Mouse (Mus musculus) ovary, adult 2 months (tissue): Measurements from ENCODE around the gene Celsr2. TPM values are rescaled to one million over a fixed set of nuclear protein-coding genes. Genes with fewer than 3 reads are reported as not detected.

Source experiments
- polyA plus RNA-seq: library from polyadenylated mRNA; depleted of rRNA; stranded (reverse); fragments of >200 nt; gene quantifications from 2 replicates; pipeline ENCODE4 v1.2.3, GENCODE M21; 2012; rRNA removed

The Celsr2 gene
- 35.2 and 37.0 TPM in 2 replicates for polyA plus RNA-seq

GRCm38 (mm10) chr3:108414857-108415830, at the start of gene Celsr2:
Celsr2 (minus strand) TSS chr3:108415552.

DNA sequence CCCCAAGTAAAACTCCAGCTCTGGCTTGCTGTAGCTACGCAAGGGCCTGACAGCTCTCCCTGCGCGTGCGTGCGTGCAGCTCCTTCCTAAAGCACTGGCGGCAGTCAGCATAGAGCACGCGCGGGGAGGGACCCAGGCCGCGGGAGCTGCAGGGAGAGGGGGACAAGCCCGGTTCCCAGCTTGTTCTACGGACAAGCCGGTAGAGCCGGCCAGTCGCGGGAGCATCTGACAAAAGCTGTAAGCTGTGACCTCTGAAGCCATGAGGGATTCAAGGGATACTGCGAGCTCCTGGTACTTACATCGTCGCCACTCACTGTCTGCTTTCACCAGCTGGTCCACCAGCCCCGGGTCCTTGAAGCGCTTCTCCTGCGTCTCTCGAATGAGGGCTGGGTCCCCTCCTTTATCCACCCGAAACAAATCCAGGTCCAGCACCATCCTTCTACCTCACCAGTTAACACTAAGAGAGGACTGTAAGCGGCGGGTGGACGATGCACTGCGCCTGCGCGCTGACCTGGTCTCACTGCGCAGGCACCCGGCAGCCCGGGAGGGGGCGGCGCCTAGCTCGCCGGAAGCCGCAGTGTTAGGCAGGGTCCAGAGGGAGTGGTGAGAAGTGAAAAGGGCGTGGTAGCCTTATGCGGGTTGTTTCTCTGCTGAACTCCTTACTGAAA, 29.5 kb upstream of the Celsr2 start, which contains the start of gene Sars:
Gene Sars, minus strand, starts transcription at position 512 of the 668 bp plus-strand sequence.

DNA sequence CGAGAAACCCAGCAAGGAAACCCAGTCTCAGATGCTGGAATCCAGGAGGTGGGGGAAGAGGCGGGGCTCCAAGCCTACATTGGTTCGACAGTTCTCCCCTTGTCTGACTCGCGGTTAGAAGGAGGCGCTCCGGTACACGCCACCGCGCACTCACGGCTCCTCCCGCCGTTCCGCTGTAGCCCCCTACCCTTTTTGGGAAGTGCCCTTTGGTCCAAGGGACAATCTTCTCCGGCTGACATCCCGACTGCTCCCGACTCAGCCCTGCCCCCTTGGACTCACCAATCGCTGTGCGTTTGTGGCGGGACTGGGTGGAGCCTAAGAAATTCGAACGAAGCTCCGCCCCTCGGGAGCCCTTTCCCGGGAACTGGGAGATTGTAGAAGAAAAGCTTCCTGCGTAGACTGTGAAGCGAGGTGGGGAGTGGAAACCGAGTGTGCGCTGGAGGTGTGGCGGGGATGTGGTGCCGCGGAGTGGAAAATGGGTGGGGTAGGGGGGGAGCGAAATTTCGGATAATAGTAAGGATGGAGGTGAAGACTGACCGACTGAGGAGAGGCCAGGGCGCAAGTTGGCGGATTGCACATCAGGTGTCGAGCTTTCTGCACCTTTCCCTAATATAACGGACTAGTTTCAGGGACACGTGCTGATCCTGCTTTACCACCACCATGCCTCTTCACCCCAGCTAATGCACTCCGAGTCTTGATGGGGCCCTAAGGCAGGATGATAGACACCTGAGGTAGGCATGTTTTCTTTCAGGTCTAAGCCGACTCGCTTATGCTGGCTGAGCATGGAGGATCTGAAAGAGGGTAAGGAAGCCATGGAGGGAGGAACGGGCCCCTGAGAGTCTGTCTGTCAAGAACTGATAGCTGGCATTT, 31.6 kb downstream of the Celsr2 start, which contains the start of gene Psrc1:
Gene Psrc1, plus strand, starts transcription at position 355 of the 870 bp plus-strand sequence.

GRCm38 (mm10) chr3:108364270-108364995, 50.9 kb downstream of the Celsr2 start, which contains the start of gene Mybphl:
Mybphl (plus strand) TSS chr3:108364911.

Other genes starting within 250 kb of the Celsr2 start
- gene Amigo1, start 229.2 kb downstream of the Celsr2 start, polyA plus RNA-seq = 42.4 and 42.5 TPM in 2 replicates
- gene Cyb561d1, start 214.3 kb downstream of the Celsr2 start, polyA plus RNA-seq = 8.7 and 9.5 TPM in 2 replicates
- gene Atxn7l2, start 204.6 kb downstream of the Celsr2 start, polyA plus RNA-seq = 16.2 and 17.9 TPM in 2 replicates
- gene Sypl2, start 188.9 kb downstream of the Celsr2 start, polyA plus RNA-seq = 0.16 and 0.17 TPM in 2 replicates
- gene Psma5, start 158.6 kb downstream of the Celsr2 start, polyA plus RNA-seq = 40.5 and 50.5 TPM in 2 replicates
- 29.1 and 29.2 TPM in 2 replicates for gene Sort1, start 131.5 kb downstream of the Celsr2 start, polyA plus RNA-seq
- not detected in 2 replicates for gene Mybphl, start 50.6 kb downstream of the Celsr2 start, polyA plus RNA-seq
- 8.1 and 12.4 TPM in 2 replicates for gene Psrc1, start 31.7 kb downstream of the Celsr2 start, polyA plus RNA-seq
- gene Sars, start 29.7 kb upstream of the Celsr2 start, polyA plus RNA-seq = 28.4 and 31.9 TPM in 2 replicates
- 2.6 and 4.2 TPM in 2 replicates for gene 1700013F07Rik, start 118.6 kb upstream of the Celsr2 start, polyA plus RNA-seq
- gene 5330417C22Rik, start 121.0 kb upstream of the Celsr2 start, polyA plus RNA-seq = 4.6 and 6.4 TPM in 2 replicates
- gene Tmem167b, start 146.9 kb upstream of the Celsr2 start, polyA plus RNA-seq = 2.6 and 2.7 TPM in 2 replicates
- 0.78 and 1.5 TPM in 2 replicates for gene Taf13, start 156.1 kb upstream of the Celsr2 start, polyA plus RNA-seq
- gene Wdr47, start 175.7 kb upstream of the Celsr2 start, polyA plus RNA-seq = 5.7 and 5.9 TPM in 2 replicates
- gene Clcc1, start 238.4 kb upstream of the Celsr2 start, polyA plus RNA-seq = 29.8 and 31.1 TPM in 2 replicates